Comparison of ENCODE assay signal across 26 mouse cellular contexts in the genomic region with DNA sequence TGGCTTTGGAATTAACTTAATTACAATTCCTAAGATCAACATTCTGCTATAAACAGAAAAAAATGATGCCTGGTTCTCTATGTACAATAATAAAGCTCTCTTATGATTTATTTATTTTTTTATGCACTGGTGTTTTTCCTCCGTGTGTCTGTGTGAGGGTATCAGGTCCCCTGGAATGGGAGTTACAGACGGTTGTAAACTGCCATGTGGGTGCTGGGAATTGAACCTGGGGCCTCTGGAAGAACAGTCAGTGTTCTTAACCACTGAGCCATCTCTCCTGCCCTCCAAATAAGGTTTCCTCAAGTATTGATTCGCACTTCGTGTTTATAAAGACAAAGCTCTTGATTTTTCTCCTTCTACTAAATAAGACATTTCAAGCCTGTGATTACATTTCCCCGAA. TPM values are rescaled to one million over a fixed set of nuclear protein-coding genes. Genes with fewer than 3 reads are reported as not detected.
DNase-seq lines count a peak whose midpoint lies in the region; ATAC-seq and TF ChIP-seq lines count a peak whose summit lies in the region.
"Had no signal": no experiment of that assay in that cellular context is flagged by ENCODE, and none has a peak within 500 bp of the region (broad histone marks: within the 10 kb centered on the region; RNA-seq: fewer than 3 reads in every experiment).

No protein-coding gene starts in this region.

- H3K79me2 ChIP-seq in heart, adult 2 months (replicated peaks; ENCODE audit: control insufficient read depth, insufficient read depth, low read length), result no peaks in the 10 kb centered on the region
- H3K79me2 ChIP-seq in liver, adult 2 months (ENCODE audit: control insufficient read depth, insufficient read depth, low read length), result no peaks in the 10 kb centered on the region

- H3K9me3 ChIP-seq in liver, embryonic 12.5 days (replicated peaks), result no peaks in the 10 kb centered on the region
- H3K9me3 ChIP-seq in ES-Bruce4 (replicated peaks; ENCODE audit: control insufficient read depth, insufficient read depth, low read length, poor library complexity, severe bottlenecking), result no peaks in the 10 kb centered on the region
- H3K9me3 ChIP-seq in hindbrain, embryonic 14.5 days (ENCODE audit: control insufficient read depth, low read length), result no peaks in the 10 kb centered on the region
- H3K9me3 ChIP-seq: embryonic facial prominence, embryonic 13.5 days; embryonic facial prominence, embryonic 15.5 days; forebrain, embryonic 10.5 days; forebrain, embryonic 12.5 days; G1E had no signal

- no peak for TF ChIP-seq EP300 in heart, adult 2 months (IDR thresholded peaks at IDR 0.05; ENCODE audit: insufficient read depth, low read depth, low read length)
- TF ChIP-seq EP300 in ES-Bruce4 (IDR thresholded peaks at IDR 0.05; ENCODE audit: insufficient read depth, low read depth, low read length), result no peak

- TF ChIP-seq POLR2A in heart, adult 2 months (IDR thresholded peaks at IDR 0.05; ENCODE audit: insufficient read depth, low read depth, low read length), result no peak
- TF ChIP-seq POLR2A in liver, adult 2 months (IDR thresholded peaks at IDR 0.05; ENCODE audit: extremely low read depth, insufficient read depth, low read length), result no peak
- no peak for TF ChIP-seq POLR2A in ES-Bruce4 (IDR thresholded peaks at IDR 0.05; ENCODE audit: insufficient read depth, low read length)

- no peak for DNase-seq in heart, adult 2 months
- DNase-seq in heart, adult 18-20 months, result no peak
- no peak for DNase-seq in liver, adult 2 months (ENCODE audit: extremely low read depth, low read depth, low spot score)
- no peak for DNase-seq in hindbrain, embryonic 14.5 days (ENCODE audit: low spot score)
- DNase-seq: adrenal gland, adult 8-10 months; adrenal gland, postnatal 36 days; cerebellum, adult 11 months; cerebellum, adult 18-20 months; cerebellum, adult 8-10 months; cerebellum, adult 9-11 months; cerebellum, postnatal 14 days; cerebellum, postnatal 36 days; embryo, embryonic 11 days had no signal

- H3K4me1 ChIP-seq in heart, adult 2 months (ENCODE audit: control insufficient read depth, insufficient read depth, low read length), result peaks cover 12% of the 10 kb centered on the region
- H3K4me1 ChIP-seq in liver, adult 2 months (ENCODE audit: control insufficient read depth, insufficient read depth, low read length), result peaks cover 21% of the 10 kb centered on the region
- H3K4me1 ChIP-seq in liver, embryonic 12.5 days, result peaks cover 17% of the 10 kb centered on the region
- peaks cover 3% of the 10 kb centered on the region for H3K4me1 ChIP-seq in ES-Bruce4 (ENCODE audit: control insufficient read depth, insufficient read depth, low read length)
- peaks cover 25% of the 10 kb centered on the region for H3K4me1 ChIP-seq in brown adipose tissue, adult 24 weeks (ENCODE audit: control insufficient read depth, insufficient read depth, insufficient read length, low read length)
- no peaks in the 10 kb centered on the region for H3K4me1 ChIP-seq in hindbrain, embryonic 14.5 days (replicated peaks; ENCODE audit: control insufficient read depth, insufficient read depth, low read length)

- intact Hi-C loops in heart, adult 2 months (cut with DNase I), result loop anchor here (5.0 kb wide), 1 partner anchor 69 kb away; no protein-coding TSS in a partner anchor

- whole genome bisulfite sequencing in heart, adult 2 months, result 91% methylated on average over 5 of the region's 5 CpGs
- WGBS in liver, adult 2 months, result 82% methylated on average over 5 of the region's 5 CpGs
- WGBS in liver, embryonic 12.5 days (ENCODE audit: insufficient replicate concordance), result 84% methylated on average over 5 of the region's 5 CpGs
- 93% methylated on average over 5 of the region's 5 CpGs for WGBS in hindbrain, embryonic 14.5 days

- no peak overlapping the region for H3K9ac ChIP-seq in heart, adult 2 months (ENCODE audit: low read depth, low read length)
- no peak overlapping the region for H3K9ac ChIP-seq in liver, adult 2 months (ENCODE audit: low read depth, low read length)
- no peak overlapping the region for H3K9ac ChIP-seq in liver, embryonic 12.5 days
- no peak overlapping the region for H3K9ac ChIP-seq in ES-Bruce4 (ENCODE audit: low read depth, poor library complexity, severe bottlenecking)
- H3K9ac ChIP-seq in hindbrain, embryonic 14.5 days, result no peak overlapping the region
- H3K9ac ChIP-seq: embryonic facial prominence, embryonic 13.5 days; embryonic facial prominence, embryonic 15.5 days; forebrain, embryonic 12.5 days had no signal

- ATAC-seq in liver, embryonic 12.5 days, result no peak
- ATAC-seq in hindbrain, embryonic 14.5 days (ENCODE audit: low FRiP score), result no peak
- ATAC-seq: activated CD4-positive, CD25-positive, alpha-beta regulatory T cell, adult 4 months; forebrain, embryonic 14.5 days; forebrain, embryonic 16.5 days; Patski had no signal

- H3K27me3 ChIP-seq in heart, adult 2 months (ENCODE audit: control insufficient read depth, insufficient read depth, low read length), result no peaks in the 10 kb centered on the region
- no peaks in the 10 kb centered on the region for H3K27me3 ChIP-seq in liver, adult 2 months (ENCODE audit: control insufficient read depth, insufficient read depth, low read length)
- H3K27me3 ChIP-seq in liver, embryonic 12.5 days (replicated peaks), result 0 out of 2 replicates have a peak, but pooled peaks cover under 1% of the 10 kb centered on the region
- no peaks in the 10 kb centered on the region for H3K27me3 ChIP-seq in ES-Bruce4 (ENCODE audit: control insufficient read depth, insufficient read depth, low read length, poor library complexity, severe bottlenecking)
- H3K27me3 ChIP-seq in hindbrain, embryonic 14.5 days (ENCODE audit: control insufficient read depth, insufficient read depth, low read length), result no peaks in the 10 kb centered on the region
- H3K27me3 ChIP-seq: embryonic facial prominence, embryonic 13.5 days; embryonic facial prominence, embryonic 15.5 days; forebrain, embryonic 12.5 days; Patski had no signal

- peak overlapping the region; percentile 68 for H3K27ac ChIP-seq in heart, adult 2 months
- peak overlapping the region; percentile 38; the same call in 1 of the 2 replicates for H3K27ac ChIP-seq in liver, adult 2 months (replicated peaks; ENCODE audit: insufficient read depth, low read depth, low read length)
- H3K27ac ChIP-seq in liver, embryonic 12.5 days, result no peak overlapping the region
- 0 out of 2 replicates have a peak overlapping the region, but pooled peaks have one; percentile 20 for H3K27ac ChIP-seq in ES-Bruce4 (ENCODE audit: insufficient read depth, low read length)
- peak overlapping the region; percentile 79 for H3K27ac ChIP-seq in brown adipose tissue, adult 24 weeks (replicated peaks; ENCODE audit: low read depth, low read length)
- no peak overlapping the region for H3K27ac ChIP-seq in hindbrain, embryonic 14.5 days
- H3K27ac ChIP-seq: embryonic facial prominence, embryonic 13.5 days; embryonic facial prominence, embryonic 15.5 days; forebrain, embryonic 10.5 days; forebrain, embryonic 12.5 days had no signal

- TF ChIP-seq CTCF in heart, adult 2 months (IDR thresholded peaks at IDR 0.05), result no peak
- TF ChIP-seq CTCF in liver, adult 2 months (IDR thresholded peaks at IDR 0.05; ENCODE audit: low read depth, low read length), result no peak
- TF ChIP-seq CTCF in ES-Bruce4 (IDR thresholded peaks at IDR 0.05; ENCODE audit: low read depth, low read length), result no peak

- no peak overlapping the region for H3K4me2 ChIP-seq in liver, embryonic 12.5 days
- no peak overlapping the region for H3K4me2 ChIP-seq in hindbrain, embryonic 14.5 days (replicated peaks)
- H3K4me2 ChIP-seq: embryonic facial prominence, embryonic 13.5 days; embryonic facial prominence, embryonic 15.5 days; forebrain, embryonic 12.5 days had no signal

- peaks cover 2% of the 10 kb centered on the region; the same call in 1 of the 2 replicates for H3K36me3 ChIP-seq in heart, adult 2 months (ENCODE audit: control insufficient read depth, insufficient read depth, low read length)
- no peaks in the 10 kb centered on the region for H3K36me3 ChIP-seq in liver, adult 2 months (ENCODE audit: control insufficient read depth, insufficient read depth, low read length)
- H3K36me3 ChIP-seq in liver, embryonic 12.5 days, result no peaks in the 10 kb centered on the region
- H3K36me3 ChIP-seq in ES-Bruce4 (ENCODE audit: control insufficient read depth, insufficient read depth, low read length, poor library complexity, severe bottlenecking), result no peaks in the 10 kb centered on the region
- H3K36me3 ChIP-seq in hindbrain, embryonic 14.5 days (replicated peaks; ENCODE audit: control insufficient read depth, insufficient read depth), result no peaks in the 10 kb centered on the region
- H3K36me3 ChIP-seq: embryonic facial prominence, embryonic 13.5 days; embryonic facial prominence, embryonic 15.5 days; forebrain, embryonic 10.5 days; forebrain, embryonic 12.5 days; G1E had no signal

- H3K4me3 ChIP-seq in heart, adult 2 months, result no peak overlapping the region
- no peak overlapping the region for H3K4me3 ChIP-seq in liver, adult 2 months (ENCODE audit: insufficient read depth, low read depth, low read length)
- H3K4me3 ChIP-seq in liver, embryonic 12.5 days, result no peak overlapping the region
- no peak overlapping the region for H3K4me3 ChIP-seq in ES-Bruce4 (ENCODE audit: low read depth, low read length)
- no peak overlapping the region for H3K4me3 ChIP-seq in brown adipose tissue, adult 24 weeks (ENCODE audit: insufficient read depth, low read depth, low read length)
- H3K4me3 ChIP-seq in hindbrain, embryonic 14.5 days (replicated peaks; ENCODE audit: low read length), result no peak overlapping the region
- H3K4me3 ChIP-seq: embryonic facial prominence, embryonic 13.5 days; embryonic facial prominence, embryonic 15.5 days; erythroblast, embryonic 14.5 days; forebrain, embryonic 10.5 days; forebrain, embryonic 12.5 days had no signal

RNA-seq across cellular contexts. Expression of a gene that starts 12.1 kb away (rescaled TPM):
- 10 to 100 TPM; 38.8 to 41.1 TPM for total RNA-seq in heart, adult 2 months (2021)
- polyA plus RNA-seq in heart, adult 2 months (2012; rRNA removed), result 33.2 and 50.8 TPM in 2 replicates
- total RNA-seq in heart, adult 18-20 months (2021), result 10 to 100 TPM; 38.5 to 41.7 TPM
- total RNA-seq in liver, adult 2 months (2014; rRNA removed), result 253 and 256 TPM in 2 replicates
- 223 and 265 TPM in 2 replicates for polyA plus RNA-seq in liver, adult 2 months (2012; rRNA removed)
- polyA plus RNA-seq in liver, embryonic 12.5 days (2016; fragmentation: Nextera tagmentation; extraction: Ambion mirVana), result 51.8 and 52.5 TPM in 2 replicates
- 102 and 105 TPM in 2 replicates for polyA plus RNA-seq in ES-Bruce4 (2011; ENCODE audit: insufficient read depth, insufficient read length, low read depth, missing spikeins)
- polyA plus RNA-seq in brown adipose tissue, adult 24 weeks (2012; ENCODE audit: insufficient read depth, insufficient read length, missing spikeins), result 177 and 294 TPM in 2 replicates
- 126 and 134 TPM in 2 replicates for polyA plus RNA-seq in hindbrain, embryonic 14.5 days (2014; fragmentation: Nextera tagmentation; extraction: Ambion mirVana)

RNA-seq across cellular contexts. Expression of a gene that starts 42.0 kb away (rescaled TPM):
- total RNA-seq in heart, adult 2 months (2021), result 10 to 100 TPM; 11.1 to 11.2 TPM
- polyA plus RNA-seq in heart, adult 2 months (2012; rRNA removed), result 6.0 and 8.9 TPM in 2 replicates
- total RNA-seq in heart, adult 18-20 months (2021), result 10 to 100 TPM; 11.8 to 13.5 TPM
- total RNA-seq in liver, adult 2 months (2014; rRNA removed), result 3.6 and 4.0 TPM in 2 replicates
- polyA plus RNA-seq in liver, adult 2 months (2012; rRNA removed), result 2.9 and 3.3 TPM in 2 replicates
- polyA plus RNA-seq in liver, embryonic 12.5 days (2016; fragmentation: Nextera tagmentation; extraction: Ambion mirVana), result 9.2 and 11.5 TPM in 2 replicates
- 40.8 and 48.6 TPM in 2 replicates for polyA plus RNA-seq in ES-Bruce4 (2011; ENCODE audit: insufficient read depth, insufficient read length, low read depth, missing spikeins)
- 6.7 and 9.0 TPM in 2 replicates for polyA plus RNA-seq in brown adipose tissue, adult 24 weeks (2012; ENCODE audit: insufficient read depth, insufficient read length, missing spikeins)
- 20.5 and 22.2 TPM in 2 replicates for polyA plus RNA-seq in hindbrain, embryonic 14.5 days (2014; fragmentation: Nextera tagmentation; extraction: Ambion mirVana)

Comparison
In these comparisons a context has a peak if more than half of its experiments do, and no peak if none do; other contexts are left out.
1. H3K27ac ChIP-seq: peak in heart, adult 2 months (single experiment), liver, adult 2 months (single experiment), ES-Bruce4 (single experiment) and brown adipose tissue, adult 24 weeks (single experiment); none in liver, embryonic 12.5 days (single experiment) and hindbrain, embryonic 14.5 days (single experiment).